Mouse (Mus musculus) monocyte, adult 2 months (primary cell): ENCODE measurements around the gene Qdpr.

Source experiments
- DNase-seq, 2 experiments: peaks; one replicate each; pipeline ENCODE4 v3.0.0; 2022; ENCODE audit warnings: low spot score in 2 of 2, low read depth in 1 of 2

The Qdpr gene

GRCm38 (mm10) chr5:45402632-45403031 lies 47.4 kb downstream of the Qdpr start:
- DNase-seq = no peak

- DNase-seq = no peak
These were observed 65.8 kb downstream of the Qdpr start for GRCm38 (mm10) chr5:45384034-45384812.
